ENCODE assay signal across 14 mouse cellular contexts in the genomic region with DNA sequence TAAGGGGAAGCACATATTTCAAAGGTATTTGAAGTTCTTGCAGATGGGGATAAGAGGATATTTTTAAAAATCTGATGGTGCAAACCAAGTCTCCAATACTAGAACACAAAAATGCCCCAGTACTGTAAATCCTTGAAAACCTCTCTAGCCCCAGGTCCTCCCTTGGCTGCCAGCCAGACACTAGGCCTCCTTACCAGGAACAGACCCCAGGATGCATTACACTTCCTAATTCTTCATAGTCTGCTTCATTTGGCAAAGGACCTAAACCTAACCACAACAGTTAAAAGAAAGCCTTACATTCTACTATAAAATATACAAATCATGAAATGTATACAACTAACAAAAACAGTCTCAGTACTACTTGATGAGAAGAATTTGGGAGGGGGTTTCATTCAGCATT.
A peak's percentile ranks its signal among the peaks of the same experiment; 100 is the strongest.
DNase-seq lines count a peak whose midpoint lies in the region; ATAC-seq and TF ChIP-seq lines count a peak whose summit lies in the region.
"Had no signal": no experiment of that assay in that cellular context is flagged by ENCODE, and none has a peak within 500 bp of the region (broad histone marks: within the 10 kb centered on the region; RNA-seq: fewer than 3 reads in every experiment).

No protein-coding gene starts in this region.

- no peak for TF ChIP-seq EP300 in lung, postnatal 0 days (IDR thresholded peaks at IDR 0.05)

- no peak overlapping the region for H3K4me3 ChIP-seq in kidney, postnatal 0 days (replicated peaks; ENCODE audit: low read depth, low read length)
- no peak overlapping the region for H3K4me3 ChIP-seq in lung, postnatal 0 days (ENCODE audit: low read depth, low read length)
- H3K4me3 ChIP-seq in embryonic facial prominence, embryonic 15.5 days (replicated peaks) = no peak overlapping the region
- H3K4me3 ChIP-seq: forebrain, embryonic 12.5 days; megakaryocyte, embryonic 14.5 days; neural tube, embryonic 12.5 days had no signal

- no peak for TF ChIP-seq POLR2A in brain, embryonic 14.5 days (IDR thresholded peaks at IDR 0.05; ENCODE audit: borderline replicate concordance, extremely low read depth, insufficient read depth, insufficient read length, poor library complexity, severe bottlenecking)

- peak; percentile 40 for DNase-seq in kidney, postnatal 0 days (ENCODE audit: low spot score)
- DNase-seq in kidney, adult 8-10 months = no peak
- DNase-seq in lung, postnatal 0 days (ENCODE audit: low spot score) = peak; percentile 16
- no peak for DNase-seq in lung, postnatal 10 days
- DNase-seq in brain, embryonic 14.5 days (ENCODE audit: low read depth) = peak; percentile 3
- DNase-seq in spleen, postnatal 36 days (ENCODE audit: low spot score in 2 of 2) = no peak
- no peak for DNase-seq in left cerebral cortex, adult 18-20 months (ENCODE audit: low spot score in 2 of 2)
- DNase-seq: adrenal gland, postnatal 25 days; cerebellum, postnatal 36 days; kidney, adult 2 months had no signal

- no peaks in the 10 kb centered on the region for H3K4me1 ChIP-seq in kidney, postnatal 0 days (replicated peaks; ENCODE audit: insufficient read depth, low read length)
- no peaks in the 10 kb centered on the region for H3K4me1 ChIP-seq in lung, postnatal 0 days (ENCODE audit: insufficient read depth, low read depth, low read length)
- H3K4me1 ChIP-seq in embryonic facial prominence, embryonic 15.5 days = no peaks in the 10 kb centered on the region
- H3K4me1 ChIP-seq: forebrain, embryonic 12.5 days; megakaryocyte, embryonic 14.5 days; neural tube, embryonic 12.5 days had no signal

- TF ChIP-seq CTCF in kidney, postnatal 0 days (IDR thresholded peaks at IDR 0.05; ENCODE audit: low read depth) = no peak
- TF ChIP-seq CTCF in lung, postnatal 0 days (IDR thresholded peaks at IDR 0.05) = no peak
- no peak for TF ChIP-seq CTCF in brain, embryonic 14.5 days (IDR thresholded peaks at IDR 0.05; ENCODE audit: borderline replicate concordance, extremely low read depth, insufficient read depth, insufficient read length)

- no peaks in the 10 kb centered on the region for H3K9me3 ChIP-seq in kidney, postnatal 0 days (replicated peaks; ENCODE audit: low read length)
- no peaks in the 10 kb centered on the region for H3K9me3 ChIP-seq in lung, postnatal 0 days (ENCODE audit: low read length)
- no peaks in the 10 kb centered on the region for H3K9me3 ChIP-seq in embryonic facial prominence, embryonic 15.5 days (replicated peaks)
- H3K9me3 ChIP-seq: forebrain, embryonic 12.5 days; megakaryocyte, embryonic 14.5 days; neural tube, embryonic 12.5 days had no signal

- no peak overlapping the region for H3K4me2 ChIP-seq in kidney, postnatal 0 days (ENCODE audit: low read length)
- no peak overlapping the region for H3K4me2 ChIP-seq in lung, postnatal 0 days (replicated peaks; ENCODE audit: low read depth, low read length)
- H3K4me2 ChIP-seq in embryonic facial prominence, embryonic 15.5 days (replicated peaks) = no peak overlapping the region
- H3K4me2 ChIP-seq: forebrain, embryonic 12.5 days; neural tube, embryonic 12.5 days had no signal

- H3K27me3 ChIP-seq in kidney, postnatal 0 days (ENCODE audit: insufficient read depth, low read length) = no peaks in the 10 kb centered on the region
- H3K27me3 ChIP-seq in lung, postnatal 0 days (replicated peaks; ENCODE audit: insufficient read depth, low read length) = no peaks in the 10 kb centered on the region
- no peaks in the 10 kb centered on the region for H3K27me3 ChIP-seq in embryonic facial prominence, embryonic 15.5 days
- H3K27me3 ChIP-seq: forebrain, embryonic 12.5 days; megakaryocyte, embryonic 14.5 days; neural tube, embryonic 12.5 days had no signal

- ATAC-seq in kidney, postnatal 0 days (replicated peaks; ENCODE audit: low FRiP score, low read depth) = no peak
- ATAC-seq in lung, postnatal 0 days = no peak
- peak; percentile 47; the same call in 1 of the 2 replicates for ATAC-seq in embryonic facial prominence, embryonic 15.5 days (ENCODE audit: insufficient number of reproducible peaks, low FRiP score, low TSS enrichment, low read depth)

- no peak overlapping the region for H3K9ac ChIP-seq in kidney, postnatal 0 days (ENCODE audit: low read depth, low read length)
- H3K9ac ChIP-seq in lung, postnatal 0 days (replicated peaks; ENCODE audit: low read depth) = no peak overlapping the region
- H3K9ac ChIP-seq in embryonic facial prominence, embryonic 15.5 days = no peak overlapping the region
- H3K9ac ChIP-seq: forebrain, embryonic 12.5 days; neural tube, embryonic 12.5 days had no signal

- no peak overlapping the region for H3K27ac ChIP-seq in kidney, postnatal 0 days
- no peak overlapping the region for H3K27ac ChIP-seq in lung, postnatal 0 days (ENCODE audit: low read length)
- H3K27ac ChIP-seq in embryonic facial prominence, embryonic 15.5 days (replicated peaks) = 0 out of 2 replicates have a peak overlapping the region, but pooled peaks have one; percentile 1
- H3K27ac ChIP-seq: forebrain, embryonic 12.5 days; neural tube, embryonic 12.5 days had no signal

- H3K36me3 ChIP-seq in kidney, postnatal 0 days (ENCODE audit: insufficient read depth, low read length) = no peaks in the 10 kb centered on the region
- no peaks in the 10 kb centered on the region for H3K36me3 ChIP-seq in lung, postnatal 0 days (ENCODE audit: insufficient read depth, low read length)
- no peaks in the 10 kb centered on the region for H3K36me3 ChIP-seq in embryonic facial prominence, embryonic 15.5 days
- H3K36me3 ChIP-seq: forebrain, embryonic 12.5 days; neural tube, embryonic 12.5 days had no signal

Comparison
In these comparisons a context has a peak if more than half of its experiments do, and no peak if none do; other contexts are left out.
1. DNase-seq: peak in kidney, postnatal 0 days (single experiment), lung, postnatal 0 days (single experiment) and brain, embryonic 14.5 days (single experiment); none in kidney, adult 8-10 months (0 of 2), lung, postnatal 10 days (single experiment), spleen, postnatal 36 days (0 of 2) and left cerebral cortex, adult 18-20 months (0 of 2).